Mouse (Mus musculus): ENCODE data around the gene 2900026A02Rik. TPM values are rescaled to one million over a fixed set of nuclear protein-coding genes. Genes with fewer than 3 reads are reported as not detected.

2900026A02Rik gene
- total RNA-seq, 2 experiments from 2014 or later = 19.6 to 24.6 TPM

DNA sequence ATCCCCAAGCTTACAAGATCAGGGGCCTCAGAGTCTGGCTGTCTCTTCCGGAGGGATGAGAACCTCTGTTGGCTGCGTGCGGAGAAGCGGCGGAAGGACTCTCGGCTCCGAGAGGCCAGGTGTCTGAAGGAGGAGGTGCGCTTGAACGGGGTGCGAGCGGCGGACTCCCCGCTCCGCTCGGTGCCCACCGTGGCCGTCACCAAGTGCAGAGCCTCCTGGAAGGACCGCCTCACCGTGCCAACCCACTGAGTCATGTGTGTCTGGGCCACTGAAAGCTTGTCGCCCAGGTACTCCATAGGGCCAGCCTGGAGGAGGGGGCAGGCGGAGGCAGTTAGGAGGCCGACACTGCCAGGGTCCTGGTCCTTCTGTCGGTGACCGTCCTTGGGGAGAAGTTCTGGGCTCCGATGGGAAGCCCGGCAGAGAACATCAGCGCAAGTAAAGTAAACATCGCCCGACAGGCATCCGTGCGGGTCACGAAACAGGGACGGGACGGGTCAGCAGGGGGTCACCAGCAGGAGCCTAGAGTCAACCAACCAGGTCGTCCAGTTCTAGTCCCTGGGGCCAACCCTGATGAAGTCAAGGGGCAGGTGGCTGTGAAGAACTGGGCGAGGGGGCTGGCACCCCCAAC is 83.2 kb downstream of the 2900026A02Rik start:
- Histone ChIP-seq H3K4me3 (peak overlapping the region; percentile 83), H3K27ac (peak overlapping the region; percentile 97)
- intact Hi-C loops (cut with DNase I) = loop anchor here (2.0 kb wide), 1 partner anchor 29 kb away; no protein-coding TSS in a partner anchor
- TF ChIP-seq CTCF (IDR thresholded peaks at IDR 0.05) = no peak
- DNase-seq = peak; percentile 65

DNA sequence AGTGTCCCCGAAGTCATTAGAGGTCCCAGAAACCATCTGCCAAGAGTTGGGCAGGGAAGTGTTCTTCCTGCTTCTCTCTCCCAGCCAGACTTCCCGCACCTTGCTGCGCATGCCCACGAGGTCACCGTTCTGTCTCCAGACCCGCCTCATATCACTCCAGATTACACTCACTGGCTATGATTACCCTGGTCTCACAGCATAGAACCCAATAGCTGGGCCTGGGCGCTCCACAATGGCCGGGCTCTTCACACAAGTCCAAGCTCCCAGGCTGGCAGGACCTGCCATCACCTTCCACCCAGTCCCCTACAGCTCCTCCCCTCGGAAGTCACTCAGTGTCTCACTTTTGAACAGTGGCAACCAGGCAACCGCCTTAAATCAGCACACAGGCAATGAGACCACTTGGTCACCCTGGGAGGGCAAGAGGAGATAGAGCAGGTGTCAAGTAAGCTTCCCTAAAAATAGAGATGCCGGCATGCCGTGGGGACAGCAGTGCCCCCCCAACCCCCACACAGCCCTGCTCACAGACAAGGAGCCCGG is 84.0 kb downstream of the 2900026A02Rik start:
- DNase-seq = peak; percentile 78
- peak overlapping the region; percentile 97 for H3K27ac ChIP-seq
- intact Hi-C loops (cut with DNase I) = no loop called here
- TF ChIP-seq CTCF (IDR thresholded peaks at IDR 0.05) = no peak
- peak overlapping the region; percentile 83 for H3K4me3 ChIP-seq

DNA sequence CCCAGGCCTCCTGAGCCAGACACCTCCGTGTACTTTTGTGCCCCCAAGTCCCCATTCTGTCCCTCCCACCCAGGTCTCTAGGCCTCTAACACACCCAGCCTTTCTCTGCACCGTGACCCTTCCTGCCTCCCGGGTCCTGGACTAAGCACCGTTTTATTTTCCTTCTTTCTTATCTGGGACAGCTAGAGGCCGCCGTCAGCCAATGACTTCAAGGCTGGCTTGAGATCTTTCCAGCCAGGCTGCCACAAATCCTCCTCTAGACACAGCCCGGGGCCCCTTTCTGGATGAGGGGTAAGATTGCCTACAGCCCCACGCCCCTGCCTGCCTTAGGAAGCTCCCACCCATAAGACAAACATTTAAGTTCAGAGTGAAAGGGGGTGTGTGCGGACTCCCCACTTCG is 85.5 kb downstream of the 2900026A02Rik start:
- no peak for TF ChIP-seq CTCF (IDR thresholded peaks at IDR 0.05)
- Histone ChIP-seq H3K27ac (peak overlapping the region; percentile 97), H3K4me3 (peak overlapping the region; percentile 83)
- DNase-seq = peak; percentile 49
- intact Hi-C loops (cut with DNase I) = no loop called here

DNA sequence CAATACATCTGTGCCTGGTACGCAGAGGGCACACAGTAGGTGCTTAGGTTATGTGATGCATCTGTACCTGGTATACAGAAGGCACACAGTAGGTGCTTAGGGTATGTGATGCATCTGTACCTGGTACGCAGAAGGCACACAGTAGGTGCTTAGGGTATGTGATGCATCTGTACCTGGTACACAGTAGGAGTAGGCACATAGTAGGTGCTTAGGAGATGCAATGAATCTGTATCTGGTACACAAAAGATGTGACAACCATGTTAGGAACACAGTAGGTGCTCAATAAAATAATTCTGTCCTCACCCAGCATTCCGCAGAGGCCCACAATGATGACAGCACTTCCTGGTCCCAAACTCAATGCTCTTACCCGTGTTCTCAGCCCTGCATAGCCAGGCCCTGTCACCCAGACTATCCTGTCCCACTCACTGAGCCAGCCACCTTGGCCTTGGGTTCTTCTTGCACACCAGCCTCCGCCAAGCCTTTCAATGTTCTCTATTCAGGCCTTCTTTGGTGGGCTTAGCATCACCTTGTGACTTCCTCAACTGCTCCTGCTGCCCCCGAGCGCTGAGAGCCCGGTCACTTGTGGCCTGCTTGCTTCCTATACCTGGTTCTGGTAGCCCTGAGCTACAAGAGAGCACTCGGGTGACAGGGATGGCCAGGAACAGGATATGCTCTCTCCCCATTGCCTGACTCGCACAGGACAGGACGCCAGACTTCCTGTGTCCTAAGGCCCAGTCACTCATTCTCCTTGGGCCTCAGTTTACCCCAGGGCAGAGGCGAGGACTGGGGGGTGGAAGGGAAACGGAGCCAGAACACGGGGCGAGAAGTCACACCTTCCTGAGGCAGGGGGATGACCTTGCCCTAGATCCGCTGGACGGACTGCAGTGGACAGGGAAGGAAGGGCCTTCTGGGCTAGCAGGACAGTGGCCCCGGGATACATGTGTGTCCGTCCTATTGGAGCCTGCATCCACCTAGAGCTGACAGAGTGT is 87.0 kb downstream of the 2900026A02Rik start:
- Histone ChIP-seq H3K4me3 (peak overlapping the region; percentile 39), H3K27ac (peak overlapping the region; percentile 82)
- no peak for TF ChIP-seq CTCF (IDR thresholded peaks at IDR 0.05)
- intact Hi-C loops (cut with DNase I) = no loop called here
- no peak for DNase-seq

DNA sequence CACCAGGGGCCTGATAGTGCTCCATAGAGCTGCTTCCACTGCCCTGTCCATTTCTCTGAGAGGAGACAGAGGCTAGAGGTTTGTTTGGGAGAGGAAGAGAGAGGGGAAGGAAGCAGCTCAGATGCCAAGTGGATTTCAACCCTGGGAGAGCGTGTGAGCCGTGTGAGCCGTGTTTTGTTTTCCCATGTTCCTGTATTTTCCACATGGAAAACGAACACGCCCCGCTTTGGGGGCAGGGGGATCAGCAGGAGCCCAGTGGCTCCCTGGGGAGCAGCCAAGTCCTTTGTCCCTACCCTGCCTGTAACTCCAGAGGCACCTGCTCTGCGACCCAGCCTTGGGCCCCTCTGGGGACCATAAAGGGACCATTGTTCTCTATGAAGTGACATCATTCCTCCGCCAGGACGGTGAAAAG is 88.0 kb downstream of the 2900026A02Rik start:
- peak overlapping the region; percentile 82 for H3K27ac ChIP-seq
- peak; percentile 62 for DNase-seq
- peak overlapping the region; percentile 39 for H3K4me3 ChIP-seq
- TF ChIP-seq CTCF (IDR thresholded peaks at IDR 0.05) = no peak
- intact Hi-C loops (cut with DNase I) = no loop called here

DNA sequence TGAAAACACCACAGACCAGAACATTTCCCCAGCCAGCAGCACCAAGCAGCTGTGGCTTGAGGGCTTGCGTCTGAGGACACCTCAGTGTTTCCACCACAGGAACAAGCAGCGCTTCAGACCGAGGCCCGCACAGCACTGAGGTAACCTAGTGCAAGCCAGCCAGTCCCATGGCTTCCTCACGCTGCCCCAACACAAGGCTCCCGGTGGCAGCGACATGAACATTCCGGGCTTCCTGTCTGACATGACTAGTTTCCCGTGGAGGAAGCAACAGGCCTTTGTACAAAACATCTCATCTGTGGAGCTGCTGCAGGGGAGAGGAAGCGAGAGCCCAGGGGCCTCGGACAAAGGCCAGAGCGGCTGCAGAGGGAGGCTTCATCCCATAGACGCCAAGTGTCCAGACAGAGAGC is 88.4 kb downstream of the 2900026A02Rik start:
- Histone ChIP-seq H3K4me3 (peak overlapping the region; percentile 9), H3K27ac (peak overlapping the region; percentile 82)
- TF ChIP-seq CTCF (IDR thresholded peaks at IDR 0.05) = no peak
- no peak for DNase-seq
- intact Hi-C loops (cut with DNase I) = no loop called here

DNA sequence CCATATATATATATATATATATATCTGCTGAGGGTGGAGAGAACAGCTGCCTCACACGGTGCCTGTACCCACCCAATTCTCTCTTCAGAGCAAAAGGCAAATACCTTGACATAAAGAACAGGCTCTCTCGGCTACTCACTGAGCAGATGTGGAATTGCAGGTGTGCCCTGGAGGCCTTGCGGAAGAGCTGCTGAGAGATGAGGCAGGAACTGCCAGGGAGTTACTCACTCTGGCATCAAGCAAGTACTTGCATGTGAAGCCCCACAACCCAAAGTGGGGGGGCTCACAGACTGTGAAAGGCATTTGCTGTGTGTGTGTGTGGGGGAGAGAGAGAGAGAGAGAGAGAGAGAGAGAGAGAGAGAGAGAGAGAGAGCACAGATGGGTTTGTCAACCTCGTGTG is 92.6 kb downstream of the 2900026A02Rik start:
- intact Hi-C loops (cut with DNase I) = no loop called here
- DNase-seq = no peak

DNA sequence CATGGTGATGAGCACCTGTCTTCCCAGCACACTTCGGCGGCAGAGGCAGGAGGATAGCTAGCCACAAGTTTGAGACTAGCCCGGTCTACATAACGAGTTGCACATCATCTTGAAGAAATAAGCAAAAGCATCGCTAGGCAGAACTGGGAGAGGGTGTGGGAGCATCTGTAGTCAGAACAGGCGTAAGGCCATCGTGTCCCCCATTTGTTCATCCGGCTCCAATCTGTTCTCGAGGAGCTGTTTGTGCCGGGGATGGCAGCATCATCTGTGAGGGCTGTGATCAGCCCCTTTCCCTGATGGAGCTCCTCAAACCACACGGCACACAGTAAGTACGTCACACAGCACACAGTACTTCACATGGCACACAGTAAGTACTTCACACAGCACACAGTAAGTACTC is 94.6 kb downstream of the 2900026A02Rik start:
- DNase-seq = no peak
- no peak for TF ChIP-seq CTCF (IDR thresholded peaks at IDR 0.05)
- H3K27ac ChIP-seq = 0 out of 2 replicates have a peak overlapping the region, but pooled peaks have one; percentile 77
- no peak overlapping the region for H3K4me3 ChIP-seq
- intact Hi-C loops (cut with DNase I) = no loop called here

More for the DNA sequence above, 92.6 kb downstream of the 2900026A02Rik start:
- TF ChIP-seq CTCF (IDR thresholded peaks at IDR 0.05) = no peak
- H3K27ac ChIP-seq = peak overlapping the region; percentile 77
- H3K4me3 ChIP-seq = no peak overlapping the region

DNA sequence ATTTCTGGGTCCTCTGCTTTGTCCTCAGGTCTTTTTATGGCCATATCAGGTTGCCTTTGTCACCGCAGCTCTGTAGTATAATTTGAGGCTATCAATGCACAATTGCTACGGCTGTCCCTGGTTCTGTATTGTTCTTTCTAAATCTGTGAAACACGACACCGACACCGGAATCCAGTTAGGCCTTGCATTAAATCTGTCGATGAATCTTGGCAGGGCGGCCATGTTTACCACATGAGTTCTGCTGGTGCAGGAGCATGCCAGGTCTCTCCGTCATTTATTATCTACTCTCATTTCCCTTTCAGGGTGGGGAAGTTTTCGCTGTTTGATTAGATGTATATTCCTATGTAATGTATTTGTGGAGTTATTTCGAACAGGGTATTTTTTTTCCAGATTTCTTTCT is 97.3 kb downstream of the 2900026A02Rik start:
- peak overlapping the region; percentile 78 for H3K27ac ChIP-seq
- TF ChIP-seq CTCF (IDR thresholded peaks at IDR 0.05) = no peak
- intact Hi-C loops (cut with DNase I) = no loop called here

DNA sequence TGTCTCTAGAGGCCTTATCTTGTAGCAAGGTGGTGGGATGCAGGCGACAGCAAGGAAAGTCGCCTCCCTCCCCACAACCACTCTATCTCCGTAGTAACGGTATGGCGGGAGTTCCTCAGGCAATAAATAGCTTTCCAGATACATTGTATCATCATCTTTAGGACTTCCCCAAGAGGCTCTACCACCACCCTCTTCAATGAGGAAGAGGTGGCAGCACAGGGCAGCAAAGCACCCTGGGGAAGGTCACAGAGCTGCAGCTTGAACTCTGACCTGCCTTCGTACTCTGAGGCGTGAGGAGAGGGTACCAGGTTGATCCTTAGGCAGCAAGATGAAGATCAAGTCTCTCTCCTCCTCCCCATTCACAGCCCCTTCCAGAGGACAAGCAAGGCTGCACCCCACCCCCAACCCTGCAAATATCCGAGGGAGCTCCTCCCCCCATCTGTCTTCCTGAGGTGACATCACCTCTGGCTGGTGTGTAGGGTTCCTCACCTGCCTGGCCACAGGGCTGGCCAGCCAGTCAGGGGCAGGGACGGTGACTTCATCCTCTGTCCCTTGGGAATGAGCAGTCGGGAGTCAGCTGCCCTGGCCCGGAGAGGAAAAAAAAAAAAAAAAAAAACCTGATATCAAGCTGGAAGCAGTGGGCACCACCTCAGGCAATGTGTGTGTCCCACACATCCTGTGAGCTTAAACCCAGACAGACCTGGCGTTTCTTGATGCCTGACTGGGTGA is 98.5 kb downstream of the 2900026A02Rik start:
- intact Hi-C loops (cut with DNase I) = no loop called here
- Histone ChIP-seq H3K4me3 (no peak overlapping the region), H3K27ac (peak overlapping the region; percentile 78)
- DNase-seq = peak; percentile 70
- no peak for TF ChIP-seq CTCF (IDR thresholded peaks at IDR 0.05)

More for the DNA sequence above, 97.3 kb downstream of the 2900026A02Rik start:
- no peak for DNase-seq
- no peak overlapping the region for H3K4me3 ChIP-seq

DNA sequence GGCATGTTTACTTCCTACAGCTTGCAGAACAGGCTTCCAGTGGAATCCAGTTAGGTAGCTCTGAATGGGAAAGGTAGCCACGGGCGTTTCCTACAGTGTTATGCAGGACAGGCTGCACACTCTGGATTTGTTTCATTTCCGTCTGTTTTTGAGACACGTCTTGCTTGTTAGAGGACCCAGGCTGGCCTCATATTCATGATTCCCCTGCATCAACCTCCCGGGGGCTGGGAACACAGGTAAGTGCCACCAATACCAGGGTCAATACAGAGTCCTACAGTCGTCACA is 99.5 kb downstream of the 2900026A02Rik start:
- H3K27ac ChIP-seq = peak overlapping the region; percentile 78
- TF ChIP-seq CTCF (IDR thresholded peaks at IDR 0.05) = no peak
- no peak overlapping the region for H3K4me3 ChIP-seq
- intact Hi-C loops (cut with DNase I) = no loop called here
- no peak for DNase-seq
